Mouse (Mus musculus) lung, adult 2 months (tissue): ENCODE measurements around the gene Hip1r.

ENCODE experiments used
- CTCF ChIP-seq: fragments of 200-500 bp; IDR thresholded peaks from 2 replicates; pipeline ENCODE4 v1.5.1; 2011; ENCODE audit warnings: mild to moderate bottlenecking, low read length, control low read depth; ENCODE audit not compliant: insufficient read depth
- POLR2A ChIP-seq: fragments of 200-500 bp; IDR thresholded peaks from 2 replicates; pipeline ENCODE4 v1.6.1; 2011; ENCODE audit warnings: low read depth, mild to moderate bottlenecking, control low read depth, low read length, borderline replicate concordance; ENCODE audit errors: extremely low read depth

DNA sequence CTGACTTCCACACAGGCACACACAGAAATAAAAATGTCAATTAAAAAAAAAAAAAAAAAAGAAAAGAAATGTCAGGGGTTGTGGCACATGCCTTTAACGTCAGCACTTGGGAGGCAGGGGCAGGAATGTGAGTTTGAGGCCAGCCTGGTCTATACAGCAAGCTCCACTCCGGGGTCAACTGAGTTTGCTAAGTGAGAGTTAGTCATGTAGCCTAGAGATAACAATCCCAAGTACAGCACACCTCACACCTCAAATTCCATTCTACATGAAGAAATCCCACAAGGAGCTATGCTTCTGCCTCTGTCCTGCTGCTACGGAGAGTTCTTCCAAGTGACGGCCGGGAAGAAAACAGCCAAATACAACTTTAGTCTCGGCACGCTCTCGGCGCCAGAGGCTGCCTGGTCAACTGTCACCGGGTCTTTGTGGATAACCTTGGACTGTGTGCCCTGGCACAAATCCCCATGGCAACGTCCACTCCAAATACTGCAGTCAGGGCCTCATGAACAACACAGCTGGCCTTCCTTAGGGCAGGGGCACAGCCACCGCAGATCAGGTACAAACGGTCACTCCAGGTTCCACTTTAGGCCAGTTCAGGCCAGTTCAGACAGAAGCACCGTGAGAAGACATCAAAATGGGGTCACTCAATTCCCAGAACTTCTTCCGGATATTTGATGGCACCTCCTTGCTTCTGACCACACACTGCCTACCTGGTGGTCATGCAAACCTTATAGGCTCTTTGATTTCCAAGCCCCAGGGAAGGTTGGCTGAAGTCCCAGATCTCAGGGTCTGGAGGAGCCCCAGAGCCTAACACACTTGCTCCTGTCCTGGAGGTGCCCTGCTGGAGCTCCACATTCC lies 52.4 kb downstream of the Hip1r start:
- TF ChIP-seq CTCF, result no peak
- no peak for TF ChIP-seq POLR2A
